Mouse (Mus musculus) right cerebral cortex, adult 2 months (tissue): ENCODE results near the gene Gm5426.
"Not testable (repeated sequence)": the region's sequence is repeated elsewhere in the genome, so short reads cannot be mapped to it uniquely, and the experiment has no call there.

Source experiments
- DNase-seq, 2 experiments: peaks; one replicate each; pipeline ENCODE4 v3.0.0; 2021 to 2022; ENCODE audit warnings: low spot score in 2 of 2

The Gm5426 gene

GRCm38 (mm10) chr10:96136451-96136850, at the start of gene Gm5426:
TSS of gene Gm5426 (plus strand) at chr10:96136603.
- DNase-seq = not testable (repeated sequence)

GRCm38 (mm10) chr10:96089744-96090143, 46.7 kb upstream of the Gm5426 start:
- no peak for DNase-seq

GRCm38 (mm10) chr10:96090388-96090787, 46.0 kb upstream of the Gm5426 start:
- no peak for DNase-seq

GRCm38 (mm10) chr10:96093890-96094531, 42.4 kb upstream of the Gm5426 start:
- no peak for DNase-seq

GRCm38 (mm10) chr10:96094559-96094958, 41.8 kb upstream of the Gm5426 start:
- no peak for DNase-seq

GRCm38 (mm10) chr10:96096730-96097129, 39.7 kb upstream of the Gm5426 start:
- no peak for DNase-seq

- DNase-seq = no peak
Observed at GRCm38 (mm10) chr10:96101035-96101434, 35.4 kb upstream of the Gm5426 start.

GRCm38 (mm10) chr10:96104158-96104557, 32.2 kb upstream of the Gm5426 start:
- no peak for DNase-seq

GRCm38 (mm10) chr10:96104624-96105023, 31.8 kb upstream of the Gm5426 start:
- no peak for DNase-seq

GRCm38 (mm10) chr10:96105124-96105523, 31.3 kb upstream of the Gm5426 start:
- DNase-seq = no peak

- no peak for DNase-seq
Observed at GRCm38 (mm10) chr10:96106972-96107720, 29.3 kb upstream of the Gm5426 start.

- no peak for DNase-seq
Observed at GRCm38 (mm10) chr10:96107825-96108224, 28.6 kb upstream of the Gm5426 start.

- DNase-seq = no peak
Observed at GRCm38 (mm10) chr10:96115325-96115724, 21.1 kb upstream of the Gm5426 start.

- no peak for DNase-seq
Observed at GRCm38 (mm10) chr10:96120821-96121220, 15.6 kb upstream of the Gm5426 start.

GRCm38 (mm10) chr10:96121249-96122010, 15.0 kb upstream of the Gm5426 start:
- peak in 1 of 2 experiments; percentile 18 for DNase-seq

GRCm38 (mm10) chr10:96123885-96124284, 12.5 kb upstream of the Gm5426 start:
- no peak for DNase-seq

GRCm38 (mm10) chr10:96124290-96124689, 12.1 kb upstream of the Gm5426 start:
- no peak for DNase-seq

GRCm38 (mm10) chr10:96125771-96126454, 10.5 kb upstream of the Gm5426 start:
- DNase-seq = no peak

GRCm38 (mm10) chr10:96129213-96129612, 7.2 kb upstream of the Gm5426 start:
- no peak for DNase-seq

- DNase-seq = no peak
Observed at GRCm38 (mm10) chr10:96130406-96130805, 6.0 kb upstream of the Gm5426 start.

GRCm38 (mm10) chr10:96131112-96131511, 5.3 kb upstream of the Gm5426 start:
- no peak for DNase-seq

GRCm38 (mm10) chr10:96132161-96132560, 4.2 kb upstream of the Gm5426 start:
- DNase-seq = peak; percentile 72 to 78
